Mouse (Mus musculus): ENCODE data around the gene Plekhf1. TPM values are rescaled to one million over a fixed set of nuclear protein-coding genes. Genes with fewer than 3 reads are reported as not detected.

Gene Plekhf1
- polyA plus RNA-seq, 1 experiment from 2014 or later: 0.52 TPM

DNA sequence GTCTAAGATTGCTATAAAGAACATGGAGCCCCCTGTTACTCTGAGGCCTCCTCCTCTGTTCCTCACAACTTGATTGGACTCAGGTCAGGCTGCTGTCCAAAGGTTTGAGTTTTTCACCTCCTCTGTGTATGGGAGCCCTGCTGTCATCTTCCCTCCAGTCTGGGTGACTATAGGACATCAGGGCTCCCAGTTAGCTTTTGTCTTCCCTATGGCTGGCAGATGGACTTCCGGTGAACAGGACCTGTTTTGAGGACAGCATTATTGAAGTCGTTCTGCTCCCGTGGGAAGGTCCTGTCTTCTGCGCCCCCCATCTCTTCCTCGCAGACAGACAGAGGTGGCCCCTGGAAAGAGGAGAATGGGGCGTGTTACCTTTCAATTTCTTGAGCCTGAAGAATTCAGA is 43.0 kb downstream of the Plekhf1 start:
- Histone ChIP-seq H3K9me3 (replicated peaks; ENCODE audit: control insufficient read depth, low read length) (no peaks in the 10 kb centered on the region), H3K27ac (ENCODE audit: low read length) (peak overlapping the region; percentile 84), H3K36me3 (ENCODE audit: control insufficient read depth, insufficient read depth) (peaks cover 2% of the 10 kb centered on the region; the same call in 1 of the 2 replicates), H3K4me2 (ENCODE audit: low read depth, low read length) (peak overlapping the region; percentile 83), H3K4me3 (ENCODE audit: low read depth, low read length) (peak overlapping the region; percentile 72), H3K27me3 (ENCODE audit: control insufficient read depth, insufficient read depth, low read depth, low read length) (no peaks in the 10 kb centered on the region), H3K4me1 (ENCODE audit: control insufficient read depth, low read depth, low read length) (peaks cover 18% of the 10 kb centered on the region), H3K9ac (ENCODE audit: low read depth, low read length) (peak overlapping the region; percentile 70; the same call in 1 of the 2 replicates)
- WGBS (ENCODE audit: insufficient replicate concordance): 73% methylated on average over 6 of the region's 6 CpGs
- no peak for ATAC-seq (ENCODE audit: low read depth)

DNA sequence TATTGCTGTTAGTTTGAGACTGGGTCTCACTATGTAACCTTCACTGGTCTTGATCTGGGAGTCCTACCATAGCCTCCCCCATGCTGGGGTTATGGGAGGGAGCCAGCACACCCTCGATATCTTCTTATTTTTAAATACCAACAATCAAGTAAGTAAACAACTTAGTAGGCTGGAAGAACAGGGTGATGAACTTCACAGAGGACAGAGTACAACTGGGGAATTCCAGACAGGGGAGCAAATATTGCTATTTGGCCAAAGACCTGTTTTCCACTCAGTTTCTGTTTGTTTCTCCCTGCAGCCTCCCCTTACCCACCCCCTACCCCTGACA is 43.4 kb downstream of the Plekhf1 start:
- 11% methylated on average over 1 of the region's 1 CpGs for WGBS (ENCODE audit: insufficient replicate concordance)
- H3K4me3 ChIP-seq (ENCODE audit: low read depth, low read length): peak overlapping the region; percentile 72
- H3K27me3 ChIP-seq (ENCODE audit: control insufficient read depth, insufficient read depth, low read depth, low read length): no peaks in the 10 kb centered on the region
- peak overlapping the region; percentile 83 for H3K4me2 ChIP-seq (ENCODE audit: low read depth, low read length)
- no peaks in the 10 kb centered on the region for H3K36me3 ChIP-seq (ENCODE audit: control insufficient read depth, insufficient read depth)
- peaks cover 18% of the 10 kb centered on the region for H3K4me1 ChIP-seq (ENCODE audit: control insufficient read depth, low read depth, low read length)
- no peak for ATAC-seq (ENCODE audit: low read depth)
- H3K9ac ChIP-seq (ENCODE audit: low read depth, low read length): peak overlapping the region; percentile 70
- peak overlapping the region; percentile 84 for H3K27ac ChIP-seq (ENCODE audit: low read length)
- H3K9me3 ChIP-seq (replicated peaks; ENCODE audit: control insufficient read depth, low read length): no peaks in the 10 kb centered on the region

DNA sequence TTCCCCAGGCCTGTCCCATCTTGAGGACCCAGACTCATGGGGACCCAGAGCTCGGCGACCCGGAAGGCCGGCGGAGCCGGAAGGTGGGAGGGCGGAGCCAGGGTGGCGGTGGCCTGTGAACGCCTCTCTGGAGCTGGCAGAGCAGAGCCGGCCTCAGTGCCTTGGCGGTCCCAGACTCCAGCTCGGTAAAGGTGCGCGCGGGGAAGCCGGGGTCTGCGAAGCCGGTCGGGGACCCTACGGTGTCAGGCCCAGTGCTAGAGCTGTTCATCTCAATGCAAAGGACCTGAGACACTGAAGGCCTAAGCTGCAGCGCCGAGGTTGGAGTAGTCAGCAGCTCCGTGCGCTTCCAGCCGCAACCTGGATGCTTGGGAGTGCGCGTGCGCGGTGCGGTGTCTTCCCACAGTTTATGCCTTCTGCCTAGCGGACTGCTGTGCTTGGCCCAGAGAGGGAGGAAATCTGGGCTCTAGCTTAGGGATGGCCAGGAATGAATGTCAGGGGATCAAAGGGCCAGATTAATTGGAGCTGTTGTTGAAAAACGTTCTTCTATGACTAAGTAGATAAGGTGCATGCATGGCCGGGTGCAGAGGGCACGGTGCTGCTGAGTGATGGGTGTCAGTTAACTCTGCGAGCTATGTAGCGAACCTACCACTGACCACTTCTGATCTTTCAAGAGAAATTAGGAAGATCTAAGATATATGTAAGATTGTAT is 44.0 kb downstream of the Plekhf1 start:
- peak overlapping the region; percentile 72 for H3K4me3 ChIP-seq (ENCODE audit: low read depth, low read length)
- no peaks in the 10 kb centered on the region for H3K9me3 ChIP-seq (replicated peaks; ENCODE audit: control insufficient read depth, low read length)
- H3K4me2 ChIP-seq (ENCODE audit: low read depth, low read length): peak overlapping the region; percentile 83
- peak; percentile 70 for ATAC-seq (ENCODE audit: low read depth)
- H3K4me1 ChIP-seq (ENCODE audit: control insufficient read depth, low read depth, low read length): peaks cover 18% of the 10 kb centered on the region
- peak overlapping the region; percentile 70 for H3K9ac ChIP-seq (ENCODE audit: low read depth, low read length)
- H3K27ac ChIP-seq (ENCODE audit: low read length): peak overlapping the region; percentile 84
- H3K36me3 ChIP-seq (ENCODE audit: control insufficient read depth, insufficient read depth): no peaks in the 10 kb centered on the region
- H3K27me3 ChIP-seq (ENCODE audit: control insufficient read depth, insufficient read depth, low read depth, low read length): no peaks in the 10 kb centered on the region
- WGBS (ENCODE audit: insufficient replicate concordance): under 1% methylated on average over 36 of the region's 36 CpGs

DNA sequence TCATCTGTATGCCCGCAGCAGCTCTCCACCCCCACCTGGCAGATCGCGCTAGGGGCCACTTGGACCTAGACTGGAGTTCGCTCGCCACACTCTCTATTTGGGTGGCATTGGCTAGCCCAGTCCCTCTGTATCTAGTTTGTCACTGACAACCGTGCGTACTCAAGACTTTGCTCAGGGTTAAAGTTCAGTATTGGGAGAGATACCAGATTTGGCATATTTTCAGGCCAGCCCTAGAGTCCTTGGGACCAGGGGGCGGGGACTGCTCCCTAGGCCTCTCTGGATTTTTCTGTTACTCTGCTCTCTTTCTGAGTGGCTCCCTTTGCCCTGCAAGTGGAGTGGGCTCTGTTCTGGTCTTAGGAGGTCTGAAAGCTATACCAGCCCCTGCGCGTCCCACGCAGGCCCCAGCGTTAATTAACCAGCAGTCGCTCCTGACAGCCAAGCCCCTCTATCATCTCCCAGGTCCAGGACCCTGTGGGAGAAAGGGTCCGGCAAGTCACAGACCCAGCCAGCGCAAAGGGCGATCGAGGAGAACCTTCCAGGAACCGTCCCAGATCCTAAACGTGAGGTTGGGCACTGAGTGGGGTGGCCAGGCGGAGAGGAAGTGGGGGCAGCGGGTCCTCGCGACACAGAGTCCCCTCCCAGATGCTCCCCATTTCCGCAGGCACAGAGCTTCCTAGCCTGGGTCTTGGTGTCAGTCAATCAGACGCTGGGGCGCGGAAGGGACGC is 44.7 kb downstream of the Plekhf1 start, which contains the start of gene 1600014C10Rik:
1600014C10Rik (plus strand) TSS at position 256 of the 726 bp plus-strand sequence.
- Histone ChIP-seq H3K9ac (ENCODE audit: low read depth, low read length) (peak within 1 kb of the TSS; percentile 70), H3K27me3 (ENCODE audit: control insufficient read depth, insufficient read depth, low read depth, low read length) (no peaks in the 10 kb centered on the region), H3K4me2 (ENCODE audit: low read depth, low read length) (peak within 1 kb of the TSS; percentile 83), H3K36me3 (ENCODE audit: control insufficient read depth, insufficient read depth) (no peaks in the 10 kb centered on the region), H3K4me3 (ENCODE audit: low read depth, low read length) (peak within 1 kb of the TSS; percentile 72), H3K9me3 (replicated peaks; ENCODE audit: control insufficient read depth, low read length) (no peaks in the 10 kb centered on the region), H3K4me1 (ENCODE audit: control insufficient read depth, low read depth, low read length) (peaks cover 18% of the 10 kb centered on the region), H3K27ac (ENCODE audit: low read length) (peak within 1 kb of the TSS; percentile 84)
- 4% methylated on average over 28 of the region's 28 CpGs for WGBS (ENCODE audit: insufficient replicate concordance)
- ATAC-seq (ENCODE audit: low read depth): peak; percentile 77

DNA sequence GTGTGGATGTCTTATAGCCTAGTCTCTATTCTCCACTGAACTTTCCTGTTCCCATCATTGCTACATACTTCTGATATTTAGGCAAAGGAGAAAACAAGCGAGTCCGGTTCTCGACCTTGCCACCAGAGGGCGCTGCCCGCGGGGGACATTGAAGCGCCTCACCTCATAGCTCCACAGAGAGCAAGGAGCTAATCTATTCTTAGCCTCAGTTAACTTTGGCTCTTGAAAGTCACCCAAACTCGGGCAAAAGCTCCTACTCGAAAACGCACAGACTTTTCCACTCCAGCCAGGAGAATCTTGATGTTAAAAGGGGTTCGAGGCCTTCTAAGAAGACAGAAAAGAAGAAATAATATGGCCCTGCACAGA is 45.2 kb downstream of the Plekhf1 start:
- Histone ChIP-seq H3K4me3 (ENCODE audit: low read depth, low read length) (peak overlapping the region; percentile 72), H3K27ac (ENCODE audit: low read length) (peak overlapping the region; percentile 84)

DNA sequence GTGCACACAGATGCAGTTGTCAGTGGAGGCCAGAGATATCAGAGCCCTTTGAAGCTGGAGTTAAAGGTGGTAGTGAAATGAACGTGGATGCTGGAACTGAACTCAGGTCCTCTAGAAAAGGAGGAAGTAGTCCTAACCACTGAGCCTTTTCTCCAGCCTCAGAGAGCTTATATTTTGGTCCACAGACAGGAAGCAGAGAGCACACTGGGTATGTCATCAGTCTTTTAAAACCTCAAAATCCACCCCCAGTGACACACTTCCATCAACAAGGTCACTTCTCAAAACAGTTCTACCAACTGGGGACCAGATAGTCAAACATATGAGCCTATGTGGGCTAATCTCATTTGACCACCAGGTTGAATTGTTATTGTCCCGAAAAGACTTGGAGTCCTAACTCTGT is 46.5 kb downstream of the Plekhf1 start:
- H3K4me1 ChIP-seq (ENCODE audit: control insufficient read depth, low read depth, low read length): peaks cover 18% of the 10 kb centered on the region
- no peak overlapping the region for H3K9ac ChIP-seq (ENCODE audit: low read depth, low read length)
- H3K36me3 ChIP-seq (ENCODE audit: control insufficient read depth, insufficient read depth): no peaks in the 10 kb centered on the region
- ATAC-seq (ENCODE audit: low read depth): no peak
- no peaks in the 10 kb centered on the region for H3K9me3 ChIP-seq (replicated peaks; ENCODE audit: control insufficient read depth, low read length)
- H3K27ac ChIP-seq (ENCODE audit: low read length): no peak overlapping the region
- no peaks in the 10 kb centered on the region for H3K27me3 ChIP-seq (ENCODE audit: control insufficient read depth, insufficient read depth, low read depth, low read length)
- no peak overlapping the region for H3K4me3 ChIP-seq (ENCODE audit: low read depth, low read length)
- WGBS (ENCODE audit: insufficient replicate concordance): 28% methylated on average over 2 of the region's 2 CpGs
- H3K4me2 ChIP-seq (ENCODE audit: low read depth, low read length): no peak overlapping the region

More for the DNA sequence above, 45.2 kb downstream of the Plekhf1 start:
- Histone ChIP-seq H3K27me3 (ENCODE audit: control insufficient read depth, insufficient read depth, low read depth, low read length) (no peaks in the 10 kb centered on the region), H3K4me1 (ENCODE audit: control insufficient read depth, low read depth, low read length) (peaks cover 18% of the 10 kb centered on the region), H3K4me2 (ENCODE audit: low read depth, low read length) (peak overlapping the region; percentile 83), H3K9ac (ENCODE audit: low read depth, low read length) (peak overlapping the region; percentile 70; the same call in 1 of the 2 replicates), H3K9me3 (replicated peaks; ENCODE audit: control insufficient read depth, low read length) (no peaks in the 10 kb centered on the region), H3K36me3 (ENCODE audit: control insufficient read depth, insufficient read depth) (no peaks in the 10 kb centered on the region)
- peak; percentile 61 for ATAC-seq (ENCODE audit: low read depth)
- WGBS (ENCODE audit: insufficient replicate concordance): under 1% methylated on average over 11 of the region's 11 CpGs

DNA sequence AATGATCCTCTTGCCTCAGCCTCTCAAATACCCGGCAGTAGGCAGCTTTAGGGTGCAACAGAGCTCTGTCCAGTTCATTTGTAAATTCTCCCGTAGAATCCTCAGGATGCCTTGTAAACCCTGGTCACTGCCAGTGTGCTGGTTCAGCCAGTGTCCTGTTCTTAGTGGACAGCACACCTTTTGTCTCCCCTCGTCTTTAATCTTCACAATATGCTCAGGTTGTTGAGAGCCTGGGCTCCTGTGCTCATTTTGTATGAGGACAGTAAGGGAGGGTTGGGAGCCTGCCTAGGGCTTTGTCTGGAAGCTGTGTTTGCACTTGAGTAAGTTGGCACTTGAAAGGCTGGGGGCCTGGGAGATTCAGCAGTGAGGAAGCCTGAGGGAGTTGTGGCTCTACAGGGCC is 47.9 kb downstream of the Plekhf1 start:
- Histone ChIP-seq H3K9me3 (replicated peaks; ENCODE audit: control insufficient read depth, low read length) (no peaks in the 10 kb centered on the region), H3K4me1 (ENCODE audit: control insufficient read depth, low read depth, low read length) (peaks cover 14% of the 10 kb centered on the region), H3K4me2 (ENCODE audit: low read depth, low read length) (no peak overlapping the region), H3K36me3 (ENCODE audit: control insufficient read depth, insufficient read depth) (no peaks in the 10 kb centered on the region), H3K9ac (ENCODE audit: low read depth, low read length) (no peak overlapping the region), H3K27ac (ENCODE audit: low read length) (no peak overlapping the region), H3K27me3 (ENCODE audit: control insufficient read depth, insufficient read depth, low read depth, low read length) (peaks cover 2% of the 10 kb centered on the region), H3K4me3 (ENCODE audit: low read depth, low read length) (no peak overlapping the region)
- WGBS (ENCODE audit: insufficient replicate concordance): 61% methylated on average over 3 of the region's 3 CpGs
- ATAC-seq (ENCODE audit: low read depth): no peak

DNA sequence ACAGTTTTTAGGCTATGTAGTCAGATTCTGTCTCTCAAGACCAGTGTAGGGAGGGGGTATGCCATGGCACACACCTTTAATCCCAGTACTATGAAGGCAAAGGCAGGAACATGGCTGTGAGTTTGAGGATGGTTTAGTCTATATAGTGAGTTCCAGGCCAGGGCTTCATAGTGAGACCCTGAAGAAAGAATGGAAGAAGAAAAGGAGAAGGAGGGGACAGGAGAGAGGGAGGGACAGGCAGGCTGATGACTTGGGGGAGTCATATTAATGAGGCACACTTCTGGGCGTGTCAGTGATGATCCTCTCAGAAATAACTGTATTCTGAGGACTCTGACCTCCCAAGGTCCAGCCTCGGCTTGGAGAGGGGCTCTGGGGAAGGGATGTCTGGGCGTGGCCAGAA is 51.8 kb downstream of the Plekhf1 start:
- H3K27me3 ChIP-seq (ENCODE audit: control insufficient read depth, insufficient read depth, low read depth, low read length): peaks cover 19% of the 10 kb centered on the region
- no peak overlapping the region for H3K4me2 ChIP-seq (ENCODE audit: low read depth, low read length)
- no peak overlapping the region for H3K4me3 ChIP-seq (ENCODE audit: low read depth, low read length)
- H3K9me3 ChIP-seq (replicated peaks; ENCODE audit: control insufficient read depth, low read length): no peaks in the 10 kb centered on the region
- H3K9ac ChIP-seq (ENCODE audit: low read depth, low read length): no peak overlapping the region
- no peaks in the 10 kb centered on the region for H3K4me1 ChIP-seq (ENCODE audit: control insufficient read depth, low read depth, low read length)
- no peaks in the 10 kb centered on the region for H3K36me3 ChIP-seq (ENCODE audit: control insufficient read depth, insufficient read depth)
- ATAC-seq (ENCODE audit: low read depth): no peak
- WGBS (ENCODE audit: insufficient replicate concordance): 43% methylated on average over 3 of the region's 3 CpGs
- no peak overlapping the region for H3K27ac ChIP-seq (ENCODE audit: low read length)
